Mouse (Mus musculus) hindbrain, embryonic 16.5 days (tissue): Measurements from ENCODE around the gene Hormad2. TPM values are rescaled to one million over a fixed set of nuclear protein-coding genes. Genes with fewer than 3 reads are reported as not detected.

ENCODE experiments used
- ATAC-seq: fragments of 200-750 bp; cut with Nextera tagmentation; 2 replicates; pipeline ENCODE4 v1.8.0; 2017; ENCODE audit warnings: moderate TSS enrichment, moderate library complexity
- H3K27ac ChIP-seq: fragments of 300-500 bp; sonication (generic); 2 replicates; pipeline ENCODE4 v1.5.1; 2014; ENCODE audit warnings: low read depth, mild to moderate bottlenecking, control low read depth, low read length, moderate library complexity
- H3K27me3 ChIP-seq: fragments of 300-500 bp; sonication (generic); replicated peaks from 2 replicates; pipeline ENCODE4 v1.6.1; 2014; ENCODE audit warnings: low read length; ENCODE audit not compliant: control insufficient read depth, insufficient read depth
- H3K36me3 ChIP-seq: fragments of 300-500 bp; sonication (generic); 2 replicates; pipeline ENCODE4 v1.6.1; 2014; ENCODE audit warnings: mild to moderate bottlenecking, low read length, moderate library complexity, mixed read lengths; ENCODE audit not compliant: control insufficient read depth, insufficient read depth
- H3K4me1 ChIP-seq: fragments of 300-500 bp; sonication (generic); 2 replicates; pipeline ENCODE4 v1.6.1; 2014; ENCODE audit warnings: low read depth, low read length; ENCODE audit not compliant: control insufficient read depth, insufficient read depth
- H3K4me2 ChIP-seq: fragments of 300-500 bp; sonication (generic); 2 replicates; pipeline ENCODE4 v1.6.1; 2014; ENCODE audit warnings: mild to moderate bottlenecking, low read length, control low read depth, moderate library complexity
- H3K4me3 ChIP-seq: fragments of 300-500 bp; sonication (generic); 2 replicates; pipeline ENCODE4 v1.5.1; 2014; ENCODE audit warnings: mild to moderate bottlenecking, low read length, control low read depth, moderate library complexity
- H3K9ac ChIP-seq: fragments of 300-500 bp; sonication (generic); 2 replicates; pipeline ENCODE4 v1.6.1; 2014; ENCODE audit warnings: low read depth, mild to moderate bottlenecking, control low read depth, low read length, moderate library complexity
- H3K9me3 ChIP-seq: fragments of 300-500 bp; sonication (generic); 2 replicates; pipeline ENCODE4 v1.6.1; 2014; ENCODE audit warnings: mild to moderate bottlenecking, low read length, moderate library complexity; ENCODE audit not compliant: control insufficient read depth
- WGBS: fragments of 180-500 bp; shearing (Covaris S2); extraction: QIAGEN DNeasy Blood & Tissue Kit; methylation state at CpG from one replicate; pipeline ENCODE4 v1.1.7; 2014; 5-methylcytosine and 5-hydroxymethylcytosine counted together
- polyA plus RNA-seq: library from polyadenylated mRNA; unstranded; fragments of >200 nt; fragmentation: Nextera tagmentation; extraction: Ambion mirVana; gene quantifications from 2 replicates; pipeline ENCODE4 v1.2.1, GENCODE M21; 2015

Hormad2 gene
- polyA plus RNA-seq, 1 experiment from 2014 or later: 0.48 TPM

- H3K9ac ChIP-seq: no peak overlapping the region
- H3K4me3 ChIP-seq: no peak overlapping the region
- ATAC-seq: no peak
- WGBS: 83% methylated on average over 3 of the region's 3 CpGs
- no peaks in the 10 kb centered on the region for H3K36me3 ChIP-seq
- no peaks in the 10 kb centered on the region for H3K9me3 ChIP-seq
- no peaks in the 10 kb centered on the region for H3K4me1 ChIP-seq
- no peak overlapping the region for H3K4me2 ChIP-seq
- H3K27ac ChIP-seq: no peak overlapping the region
- no peaks in the 10 kb centered on the region; the same call in 1 of the 2 replicates for H3K27me3 ChIP-seq
These were observed 122.9 kb downstream of the Hormad2 start for GRCm38 (mm10) chr11:4318011-4318410.

- no peaks in the 10 kb centered on the region for H3K9me3 ChIP-seq
- no peaks in the 10 kb centered on the region for H3K36me3 ChIP-seq
- H3K27ac ChIP-seq: no peak overlapping the region
- H3K4me1 ChIP-seq: no peaks in the 10 kb centered on the region
- H3K4me3 ChIP-seq: no peak overlapping the region
- no peaks in the 10 kb centered on the region for H3K27me3 ChIP-seq
- 68% methylated on average over 5 of the region's 5 CpGs for WGBS
- H3K9ac ChIP-seq: no peak overlapping the region
- no peak overlapping the region for H3K4me2 ChIP-seq
- ATAC-seq: no peak
These were observed 123.6 kb downstream of the Hormad2 start for GRCm38 (mm10) chr11:4317287-4317686.

DNA sequence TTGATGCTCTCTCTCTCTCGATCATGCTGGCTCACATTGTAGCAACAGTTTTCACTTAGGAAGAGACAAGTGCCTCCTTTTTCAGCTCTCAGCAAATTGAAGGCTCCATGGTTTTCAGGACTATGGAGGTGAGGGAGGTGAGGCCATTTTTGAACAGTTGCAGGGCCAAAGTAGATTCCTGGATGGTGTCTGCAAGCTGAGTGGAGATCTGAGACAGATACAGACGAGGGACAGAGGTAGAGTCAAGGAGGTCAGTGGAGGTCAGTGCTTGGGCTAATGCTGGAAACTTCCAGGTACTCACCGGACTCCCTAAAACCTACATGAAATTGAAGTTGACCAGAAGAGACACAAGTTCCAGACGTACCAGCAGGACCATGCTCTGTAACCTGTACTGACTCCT, 128.7 kb downstream of the Hormad2 start:
- ATAC-seq: no peak
- H3K27ac ChIP-seq: no peak overlapping the region
- no peak overlapping the region for H3K4me3 ChIP-seq
- no peaks in the 10 kb centered on the region for H3K27me3 ChIP-seq
- 79% methylated on average over 4 of the region's 4 CpGs for WGBS
- no peak overlapping the region for H3K4me2 ChIP-seq
- H3K9me3 ChIP-seq: no peaks in the 10 kb centered on the region
- no peaks in the 10 kb centered on the region for H3K36me3 ChIP-seq
- H3K4me1 ChIP-seq: 0 out of 2 replicates have a peak, but pooled peaks cover 2% of the 10 kb centered on the region
- H3K9ac ChIP-seq: no peak overlapping the region

- Histone ChIP-seq H3K9ac (no peak overlapping the region), H3K9me3 (no peaks in the 10 kb centered on the region), H3K36me3 (no peaks in the 10 kb centered on the region), H3K4me3 (no peak overlapping the region), H3K27me3 (no peaks in the 10 kb centered on the region), H3K27ac (no peak overlapping the region), H3K4me1 (0 out of 2 replicates have a peak, but pooled peaks cover 2% of the 10 kb centered on the region), H3K4me2 (no peak overlapping the region)
- ATAC-seq: no peak
- 93% methylated on average over 4 of the region's 4 CpGs for WGBS
These were observed 130.6 kb downstream of the Hormad2 start for GRCm38 (mm10) chr11:4310324-4310723.

- 0 out of 2 replicates have a peak, but pooled peaks cover 2% of the 10 kb centered on the region for H3K4me1 ChIP-seq
- no peaks in the 10 kb centered on the region for H3K36me3 ChIP-seq
- H3K27ac ChIP-seq: no peak overlapping the region
- H3K4me2 ChIP-seq: no peak overlapping the region
- no peak overlapping the region for H3K4me3 ChIP-seq
- H3K9me3 ChIP-seq: no peaks in the 10 kb centered on the region
- H3K27me3 ChIP-seq: no peaks in the 10 kb centered on the region
- WGBS: 92% methylated on average over 4 of the region's 4 CpGs
- no peak overlapping the region for H3K9ac ChIP-seq
- no peak for ATAC-seq
These were observed 131.3 kb downstream of the Hormad2 start for GRCm38 (mm10) chr11:4309613-4310012.

DNA sequence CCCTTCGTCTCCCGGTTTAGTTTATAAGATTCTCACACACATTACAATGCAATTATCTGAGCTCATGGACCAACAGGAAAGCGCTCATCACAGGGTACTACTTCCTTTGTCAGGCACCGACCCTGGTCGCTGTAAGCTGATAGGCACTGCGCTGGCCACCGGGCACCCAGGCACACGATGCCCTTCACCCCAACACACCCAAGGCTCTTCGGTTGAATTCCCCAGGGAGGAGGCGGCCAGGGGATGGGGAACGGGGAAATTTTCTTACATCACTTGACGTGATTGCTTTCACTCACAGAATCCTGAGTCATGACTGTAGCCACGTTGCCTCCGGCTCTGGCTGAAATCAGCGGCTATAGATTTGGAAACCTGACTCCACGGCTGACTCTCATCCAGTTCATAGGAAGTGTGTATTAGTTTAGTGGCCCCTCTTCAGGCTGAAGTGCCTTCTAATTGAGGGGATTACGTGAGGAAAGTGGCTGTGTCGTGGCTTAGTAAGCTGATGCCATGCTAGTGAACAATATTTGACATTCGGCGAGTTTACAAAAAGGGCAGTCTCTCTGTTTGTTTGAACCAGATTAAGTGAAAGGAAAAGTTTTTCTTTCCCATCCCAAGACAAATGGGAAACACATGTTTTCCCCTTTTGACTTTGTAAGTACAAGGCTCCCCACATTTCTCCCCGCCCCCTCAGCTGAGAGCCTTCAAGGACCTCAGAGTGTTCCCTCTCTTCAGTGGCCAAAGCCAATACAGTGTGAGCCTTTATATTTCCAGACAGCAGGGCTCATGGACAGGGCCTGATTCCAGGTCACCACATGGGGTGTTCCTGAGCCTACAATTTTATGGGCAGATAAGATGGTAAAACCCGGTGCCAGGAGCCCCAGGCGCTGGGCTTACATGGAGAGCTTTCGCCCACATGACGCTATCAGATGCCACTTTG, 132.1 kb downstream of the Hormad2 start:
- Histone ChIP-seq H3K4me3 (no peak overlapping the region), H3K4me2 (no peak overlapping the region), H3K27ac (no peak overlapping the region), H3K9me3 (no peaks in the 10 kb centered on the region), H3K36me3 (no peaks in the 10 kb centered on the region), H3K9ac (no peak overlapping the region), H3K27me3 (no peaks in the 10 kb centered on the region), H3K4me1 (0 out of 2 replicates have a peak, but pooled peaks cover 2% of the 10 kb centered on the region)
- no peak for ATAC-seq
- 56% methylated on average over 25 of the region's 25 CpGs for WGBS

DNA sequence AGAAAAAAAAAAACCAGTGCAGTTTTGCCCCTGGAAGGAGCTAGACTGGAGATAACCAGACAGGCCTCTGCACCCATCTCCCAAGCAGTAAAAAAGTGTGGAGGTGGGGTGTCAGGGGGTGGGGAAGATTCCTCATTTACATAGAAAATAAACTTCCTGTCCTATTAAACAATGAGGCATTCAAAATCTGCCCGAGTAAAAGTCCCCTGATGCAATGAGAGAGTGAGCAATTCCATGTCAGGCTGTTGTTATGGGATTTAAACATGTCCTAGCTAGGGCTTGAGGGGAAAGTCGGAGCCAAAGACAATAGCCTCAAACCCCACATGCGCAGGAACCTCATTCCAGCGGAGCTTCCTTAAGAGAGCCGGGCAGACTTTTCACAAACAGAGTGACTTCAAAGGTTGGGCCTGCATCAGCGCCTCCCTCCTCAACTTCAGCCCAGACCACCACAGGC, 132.8 kb downstream of the Hormad2 start:
- ATAC-seq: no peak
- Histone ChIP-seq H3K9ac (no peak overlapping the region), H3K4me3 (no peak overlapping the region), H3K36me3 (no peaks in the 10 kb centered on the region), H3K27ac (no peak overlapping the region), H3K4me1 (0 out of 2 replicates have a peak, but pooled peaks cover 2% of the 10 kb centered on the region), H3K9me3 (no peaks in the 10 kb centered on the region), H3K27me3 (no peaks in the 10 kb centered on the region), H3K4me2 (no peak overlapping the region)
- WGBS: 16% methylated on average over 6 of the region's 6 CpGs

GRCm38 (mm10) chr11:4306086-4306485, 134.8 kb downstream of the Hormad2 start:
- Histone ChIP-seq H3K4me1 (0 out of 2 replicates have a peak, but pooled peaks cover 2% of the 10 kb centered on the region), H3K4me3 (no peak overlapping the region), H3K36me3 (no peaks in the 10 kb centered on the region), H3K4me2 (no peak overlapping the region), H3K27ac (no peak overlapping the region), H3K9me3 (no peaks in the 10 kb centered on the region), H3K9ac (no peak overlapping the region), H3K27me3 (no peaks in the 10 kb centered on the region)
- no peak for ATAC-seq
- WGBS: 63% methylated on average over 2 of the region's 2 CpGs

DNA sequence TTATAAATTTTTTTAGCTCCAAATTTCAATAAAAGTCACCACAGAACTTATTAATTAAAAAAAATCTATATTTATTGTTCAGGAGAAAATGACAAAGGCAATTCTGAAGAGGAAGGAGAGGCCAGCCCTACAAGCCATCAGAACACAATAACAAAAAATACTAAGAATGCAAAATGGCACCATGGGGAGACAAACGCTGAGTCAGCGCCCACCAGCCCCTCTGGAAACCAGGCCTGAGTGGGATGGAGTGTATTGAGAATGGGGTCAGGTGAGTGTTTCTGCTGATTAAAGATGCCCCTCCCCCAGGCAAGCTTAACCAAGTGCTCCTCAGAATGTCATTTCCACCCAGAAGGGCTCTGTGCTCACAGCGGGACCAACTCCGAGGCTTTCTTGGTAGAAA, 135.8 kb downstream of the Hormad2 start:
- Histone ChIP-seq H3K36me3 (no peaks in the 10 kb centered on the region), H3K4me1 (0 out of 2 replicates have a peak, but pooled peaks cover 2% of the 10 kb centered on the region), H3K9me3 (no peaks in the 10 kb centered on the region), H3K27me3 (no peaks in the 10 kb centered on the region), H3K9ac (no peak overlapping the region), H3K4me2 (no peak overlapping the region), H3K4me3 (no peak overlapping the region), H3K27ac (no peak overlapping the region)
- ATAC-seq: no peak
- 86% methylated on average over 4 of the region's 4 CpGs for WGBS
